11 mouse cellular contexts compared by ENCODE assay signal in the genomic region with DNA sequence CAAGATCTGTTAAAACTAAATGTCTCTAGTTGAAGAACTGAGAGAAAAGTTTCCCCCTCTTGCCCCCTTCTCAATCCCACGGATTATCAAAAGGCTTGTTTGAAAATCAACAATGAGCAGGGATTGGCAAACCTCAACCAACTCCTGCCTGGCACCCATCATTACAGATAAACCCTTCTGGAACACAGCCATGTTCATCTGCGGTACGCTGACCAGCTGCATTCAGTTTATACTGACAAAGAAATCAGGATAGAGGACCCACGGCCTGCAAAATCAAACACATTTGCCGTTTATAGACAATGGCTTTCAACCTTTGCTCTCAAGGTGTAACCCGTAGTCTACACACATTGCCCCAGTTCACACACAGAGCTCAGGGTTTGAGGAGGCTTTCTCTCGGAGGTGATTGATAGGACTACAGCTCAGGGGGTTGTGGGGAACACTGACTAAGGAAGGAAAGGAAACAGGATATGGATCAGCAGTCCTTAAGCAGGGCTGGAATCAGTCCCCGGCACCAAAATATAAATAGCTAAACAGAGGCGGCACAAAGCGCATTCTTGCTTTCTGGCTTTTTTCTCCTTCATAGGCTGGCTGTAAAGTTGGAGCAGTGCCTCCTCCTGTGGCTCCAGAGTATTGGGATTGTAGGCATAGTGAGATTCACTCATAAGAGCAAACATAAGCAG. TPM values are rescaled to one million over a fixed set of nuclear protein-coding genes. Genes with fewer than 3 reads are reported as not detected.
DNase-seq lines count a peak whose midpoint lies in the region; ATAC-seq and TF ChIP-seq lines count a peak whose summit lies in the region.
"Had no signal": no experiment of that assay in that cellular context is flagged by ENCODE, and none has a peak within 500 bp of the region (broad histone marks: within the 10 kb centered on the region; RNA-seq: fewer than 3 reads in every experiment).

No protein-coding gene starts in this region.

- DNase-seq in frontal cortex, adult 2 months (ENCODE audit: extremely low spot score in 1 of 2, low spot score in 1 of 2) = no peak
- no peak for DNase-seq in testis, postnatal 14 days (ENCODE audit: low spot score)
- no peak for DNase-seq in liver, postnatal 0 days

- 48% methylated on average over 10 of the region's 10 CpGs for WGBS in liver, postnatal 0 days (ENCODE audit: insufficient replicate concordance)

- H3K27me3 ChIP-seq in testis, adult 2 months (ENCODE audit: control insufficient read depth, insufficient read depth, low read length) = no peaks in the 10 kb centered on the region
- H3K27me3 ChIP-seq in liver, postnatal 0 days (ENCODE audit: insufficient read depth, low read length) = no peaks in the 10 kb centered on the region
- H3K27me3 ChIP-seq: hindbrain, embryonic 12.5 days; midbrain, embryonic 12.5 days had no signal

- no peak overlapping the region for H3K9ac ChIP-seq in liver, postnatal 0 days (replicated peaks)
- H3K9ac ChIP-seq: hindbrain, embryonic 12.5 days; midbrain, embryonic 12.5 days had no signal

- no peak for TF ChIP-seq CTCF in testis, adult 2 months (IDR thresholded peaks at IDR 0.05; ENCODE audit: control insufficient read depth, insufficient read depth, insufficient replicate concordance, low read depth, low read length)
- TF ChIP-seq CTCF in liver, postnatal 0 days (IDR thresholded peaks at IDR 0.05; ENCODE audit: low read depth) = no peak

- H3K27ac ChIP-seq in testis, adult 2 months (ENCODE audit: control insufficient read depth, insufficient read depth, low read depth, low read length) = no peak overlapping the region
- peak overlapping the region; percentile 88 for H3K27ac ChIP-seq in liver, postnatal 0 days (ENCODE audit: low read depth)
- H3K27ac ChIP-seq: hindbrain, embryonic 12.5 days; limb, embryonic 10.5 days; midbrain, embryonic 12.5 days had no signal

- no peak overlapping the region for H3K4me2 ChIP-seq in liver, postnatal 0 days (ENCODE audit: low read depth, low read length)
- H3K4me2 ChIP-seq: hindbrain, embryonic 12.5 days; midbrain, embryonic 12.5 days had no signal

- peak overlapping the region; percentile 17 for H3K4me3 ChIP-seq in testis, adult 2 months (ENCODE audit: control insufficient read depth, low read depth, low read length)
- no peak overlapping the region for H3K4me3 ChIP-seq in liver, postnatal 0 days (ENCODE audit: low read depth, low read length)
- H3K4me3 ChIP-seq: hindbrain, embryonic 12.5 days; limb, embryonic 10.5 days; midbrain, embryonic 12.5 days had no signal

- H3K36me3 ChIP-seq in testis, adult 2 months (ENCODE audit: control insufficient read depth, insufficient read depth, low read length) = no peaks in the 10 kb centered on the region
- no peaks in the 10 kb centered on the region for H3K36me3 ChIP-seq in liver, postnatal 0 days (replicated peaks; ENCODE audit: insufficient read depth, low read length)
- H3K36me3 ChIP-seq: hindbrain, embryonic 12.5 days; limb, embryonic 10.5 days; midbrain, embryonic 12.5 days had no signal

- peaks cover 2% of the 10 kb centered on the region; the same call in 1 of the 2 replicates for H3K4me1 ChIP-seq in testis, adult 2 months (ENCODE audit: control insufficient read depth, insufficient read depth, low read length)
- peaks cover 30% of the 10 kb centered on the region for H3K4me1 ChIP-seq in liver, postnatal 0 days (ENCODE audit: insufficient read depth)
- H3K4me1 ChIP-seq: hindbrain, embryonic 12.5 days; midbrain, embryonic 12.5 days had no signal

- TF ChIP-seq EP300 in liver, postnatal 0 days (IDR thresholded peaks at IDR 0.05; ENCODE audit: low read depth) = no peak

- TF ChIP-seq POLR2A in testis, adult 2 months (IDR thresholded peaks at IDR 0.05; ENCODE audit: control insufficient read depth, low read depth, low read length) = no peak

- no peaks in the 10 kb centered on the region for H3K9me3 ChIP-seq in liver, postnatal 0 days (ENCODE audit: low read length)
- H3K9me3 ChIP-seq: hindbrain, embryonic 12.5 days; limb, embryonic 10.5 days; midbrain, embryonic 12.5 days had no signal

- ATAC-seq in frontal cortex, adult (ENCODE audit: low TSS enrichment) = 0 out of 2 replicates have a peak, but pooled peaks have one; percentile 23
- ATAC-seq in liver, postnatal 0 days = no peak
- no peak for ATAC-seq in erythroblast, adult 5-6 weeks (replicated peaks; ENCODE audit: low FRiP score, poor library complexity, severe bottlenecking)
- ATAC-seq in megakaryocyte progenitor cell, adult 5-6 weeks (replicated peaks; ENCODE audit: poor library complexity) = no peak
- no peak for ATAC-seq in inflammation-experienced regulatory T-cells, adult 6 months

RNA-seq across cellular contexts. Expression of a gene that starts 19.3 kb away (rescaled TPM):
- 18.9 and 19.9 TPM in 2 replicates for polyA plus RNA-seq in frontal cortex, adult 2 months (2012; rRNA removed)
- polyA plus RNA-seq in testis, adult 2 months (2012; rRNA removed) = 68.7 and 69.0 TPM in 2 replicates
- 451 and 487 TPM in 2 replicates for polyA plus RNA-seq in liver, postnatal 0 days (2015; fragmentation: Nextera tagmentation; extraction: Ambion mirVana)
- total RNA-seq in erythroblast, adult 5-6 weeks (2015; ENCODE audit: low replicate concordance) = 11.3 and 33.9 TPM in 2 replicates
- 23.7 and 39.7 TPM in 2 replicates for total RNA-seq in erythroblast, adult 5-6 weeks (2017; ENCODE audit: low replicate concordance)
- 40.5 and 58.5 TPM in 2 replicates for total RNA-seq in megakaryocyte progenitor cell, adult 5-6 weeks (2015)
- 75.9 and 78.3 TPM in 2 replicates for total RNA-seq in megakaryocyte progenitor cell, adult 5-6 weeks (2017)
- polyA plus RNA-seq in inflammation-experienced regulatory T-cells, adult 6 months (2017; shearing (Covaris generic)) = 10 to 100 TPM; 21.1 to 33.4 (median 21.3) TPM

RNA-seq across cellular contexts. Expression of a gene that starts 59.2 kb away (rescaled TPM):
- 6.9 and 7.5 TPM in 2 replicates for polyA plus RNA-seq in frontal cortex, adult 2 months (2012; rRNA removed)
- polyA plus RNA-seq in testis, adult 2 months (2012; rRNA removed) = 5.0 and 7.0 TPM in 2 replicates
- polyA plus RNA-seq in liver, postnatal 0 days (2015; fragmentation: Nextera tagmentation; extraction: Ambion mirVana) = 1.4 and 1.8 TPM in 2 replicates
- total RNA-seq in erythroblast, adult 5-6 weeks (2015; ENCODE audit: low replicate concordance) = 5.2 and 7.5 TPM in 2 replicates
- total RNA-seq in erythroblast, adult 5-6 weeks (2017; ENCODE audit: low replicate concordance) = 5.5 and 6.6 TPM in 2 replicates
- 34.7 and 39.4 TPM in 2 replicates for total RNA-seq in megakaryocyte progenitor cell, adult 5-6 weeks (2015)
- 18.9 and 28.7 TPM in 2 replicates for total RNA-seq in megakaryocyte progenitor cell, adult 5-6 weeks (2017)
- 1 to 10 TPM; 6.6 to 9.9 (median 8.8) TPM for polyA plus RNA-seq in inflammation-experienced regulatory T-cells, adult 6 months (2017; shearing (Covaris generic))
